Mouse (Mus musculus) layer of hippocampus, adult 11-12 months (tissue): ENCODE measurements around the gene Eva1a.

Source experiments
- DNase-seq: peaks from one replicate; pipeline ENCODE4 v3.0.0; 2022; ENCODE audit warnings: low spot score

The Eva1a gene

GRCm38 (mm10) chr6:82040834-82041487, at the start of gene Eva1a:
Eva1a (plus strand) TSS chr6:82041043.
- DNase-seq: no peak

DNA sequence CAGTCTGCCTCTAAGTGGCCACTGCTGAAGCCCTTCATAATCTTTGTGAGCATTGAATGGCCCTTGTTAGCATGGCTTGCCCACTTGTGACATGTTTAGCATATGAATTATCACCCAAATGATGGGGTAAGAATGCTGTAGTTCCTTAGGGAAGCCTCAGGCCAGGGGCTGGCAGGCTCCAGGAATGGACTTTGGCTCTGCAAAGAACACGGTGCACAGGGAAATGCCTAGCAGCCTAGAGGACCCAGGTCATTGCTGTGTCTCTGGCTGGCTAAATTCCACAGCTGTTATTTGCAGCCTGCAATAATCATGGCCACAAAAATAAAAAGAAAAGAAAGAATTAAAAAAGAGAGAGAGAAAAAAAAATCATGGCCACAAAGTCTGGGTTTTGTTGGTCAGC, 28.5 kb upstream of the Eva1a start:
- no peak for DNase-seq

DNA sequence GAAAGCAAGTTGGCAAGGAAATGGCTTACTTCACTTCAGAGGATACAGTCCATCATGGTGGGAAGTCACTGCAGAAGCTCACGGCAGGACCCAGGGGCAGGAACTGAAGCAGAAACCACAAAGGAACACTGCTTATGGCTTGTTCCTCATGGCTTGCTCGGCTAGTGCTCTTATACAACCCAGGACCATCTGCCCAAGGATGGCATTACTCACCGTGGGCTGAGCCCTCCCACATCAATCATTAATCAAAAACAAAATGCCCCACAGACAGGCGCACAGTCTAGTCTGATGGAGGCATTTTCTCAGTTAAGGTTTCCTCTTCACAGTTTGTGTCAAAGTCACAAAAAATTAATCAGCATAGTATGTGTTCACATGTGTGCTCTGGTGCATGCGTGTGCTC, 19.8 kb upstream of the Eva1a start:
- DNase-seq: no peak

DNA sequence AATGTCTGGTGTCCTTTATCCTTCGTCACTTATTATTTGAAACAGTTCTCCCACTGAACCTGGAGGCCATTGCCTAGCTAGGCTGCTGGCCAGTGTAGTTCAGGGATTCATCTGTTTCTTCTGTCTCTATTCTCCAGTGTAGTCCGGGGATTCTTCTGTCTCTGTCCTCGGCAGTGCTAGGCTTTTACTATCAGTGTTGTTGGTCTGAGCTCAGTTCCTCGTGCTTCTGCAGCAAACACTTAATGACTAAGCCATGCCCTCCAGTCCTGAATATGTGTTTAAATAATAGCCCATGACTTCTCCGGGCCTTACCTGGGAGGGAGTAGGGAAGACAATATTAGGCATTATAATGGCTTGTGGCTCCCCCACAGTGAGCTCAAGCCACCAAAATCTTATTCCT, 19.3 kb upstream of the Eva1a start:
- no peak for DNase-seq

DNA sequence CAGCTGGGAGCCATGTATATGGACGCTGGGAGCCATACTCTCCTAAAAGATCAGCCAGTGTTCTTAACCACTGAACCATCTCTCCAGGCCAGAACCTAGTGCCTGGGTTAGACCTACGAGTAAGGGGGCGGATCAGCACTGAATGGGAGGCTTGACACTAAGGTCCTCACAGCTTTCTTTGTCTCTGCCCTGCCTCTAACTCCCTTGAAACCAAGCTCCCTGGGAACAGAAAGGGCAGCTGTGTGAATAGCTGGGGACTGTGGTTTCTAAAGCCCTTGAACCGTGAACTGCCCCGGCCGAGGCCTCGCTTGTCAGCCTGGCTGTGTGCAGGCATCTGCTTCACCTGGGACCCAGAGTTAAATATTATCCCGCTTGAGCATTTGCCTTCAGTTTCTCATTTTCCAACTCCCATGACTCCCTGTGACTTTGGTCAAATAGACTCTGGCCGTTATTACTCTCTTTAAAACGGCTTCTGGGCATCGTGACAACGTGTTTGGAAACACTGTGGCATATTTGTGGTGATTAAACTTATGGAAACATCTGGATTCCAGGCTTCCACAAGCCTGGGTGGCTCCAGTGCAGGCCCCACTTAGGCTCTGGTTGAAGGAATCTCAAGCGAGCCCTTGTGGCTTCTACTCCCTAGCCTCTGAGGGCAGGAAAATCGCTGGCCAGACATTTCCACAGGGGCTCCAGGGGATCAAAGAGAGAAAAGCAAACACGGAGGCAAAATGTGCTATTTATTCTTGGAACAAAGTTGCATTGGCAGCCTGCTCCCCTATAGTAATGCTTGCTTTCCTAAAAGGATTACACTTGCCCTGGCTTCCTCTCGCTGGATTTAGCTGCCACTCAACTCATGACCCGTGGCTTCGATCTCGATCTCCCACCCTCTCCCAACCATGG, 11.0 kb upstream of the Eva1a start:
- no peak for DNase-seq

DNA sequence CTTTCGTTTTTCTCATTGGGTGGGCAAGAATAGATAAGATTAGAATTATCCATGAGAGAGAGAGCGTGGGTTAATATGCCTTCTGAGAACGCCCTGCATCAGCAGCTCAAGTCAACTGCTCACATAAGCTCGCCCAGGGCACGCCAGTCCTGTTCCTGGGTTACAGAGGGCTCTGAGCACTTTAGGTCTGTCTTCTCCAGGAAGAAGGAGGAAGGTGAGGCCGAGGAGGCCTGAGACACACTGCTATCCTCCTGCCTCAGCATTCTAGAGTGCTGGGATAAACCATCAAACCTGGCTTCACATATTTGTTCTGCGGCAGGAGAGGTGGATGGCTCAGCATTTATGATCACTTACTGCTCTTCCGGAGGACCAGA, 10.3 kb upstream of the Eva1a start:
- no peak for DNase-seq

GRCm38 (mm10) chr6:82037211-82037610, 3.6 kb upstream of the Eva1a start:
- DNase-seq: no peak

- no peak for DNase-seq
These were observed 1.6 kb upstream of the Eva1a start for GRCm38 (mm10) chr6:82039193-82039592.

DNA sequence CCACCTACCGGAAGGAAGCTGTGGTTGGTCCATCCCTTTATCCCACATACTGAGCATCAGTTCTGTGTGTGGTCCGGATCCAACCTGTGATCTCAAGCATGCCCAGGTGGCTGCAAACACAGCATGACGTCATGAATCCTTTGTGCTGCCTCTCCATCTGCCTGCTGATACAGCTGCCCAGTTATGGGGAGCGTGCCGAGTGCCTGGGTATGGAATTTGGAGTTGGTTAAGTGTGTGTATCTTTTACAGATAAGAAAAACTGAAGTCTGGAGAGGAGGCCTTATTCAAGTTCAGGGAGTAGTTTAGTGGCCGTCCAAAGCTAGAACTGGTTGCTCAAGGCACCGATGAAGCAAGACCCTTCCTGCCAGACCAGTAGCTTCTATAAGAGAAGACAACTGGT, 875 bp upstream of the Eva1a start:
- no peak for DNase-seq

GRCm38 (mm10) chr6:82041488-82042295, 849 bp downstream of the Eva1a start:
- no peak for DNase-seq

- no peak for DNase-seq
These were observed 1.7 kb downstream of the Eva1a start for GRCm38 (mm10) chr6:82042296-82043125.

DNA sequence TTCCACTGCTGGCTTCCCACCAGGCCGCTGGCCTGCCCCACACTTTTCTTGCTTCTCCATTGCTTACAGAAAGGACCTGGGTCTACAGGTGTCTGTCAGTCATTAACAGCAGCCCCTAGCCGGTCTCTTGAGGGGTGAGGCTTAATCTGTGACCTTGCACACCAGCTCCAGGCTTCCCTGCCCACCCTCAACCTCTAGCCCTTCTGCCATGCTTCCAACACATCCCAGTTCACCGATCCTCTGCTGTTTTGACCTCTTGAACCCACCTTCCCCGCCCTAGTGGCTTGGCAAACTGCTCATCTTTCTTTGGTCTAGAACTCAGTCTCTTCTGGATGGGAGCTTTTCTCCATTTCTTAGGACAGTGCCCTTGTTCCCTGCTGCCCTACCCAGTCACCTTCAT, 2.8 kb downstream of the Eva1a start:
- DNase-seq: no peak

DNA sequence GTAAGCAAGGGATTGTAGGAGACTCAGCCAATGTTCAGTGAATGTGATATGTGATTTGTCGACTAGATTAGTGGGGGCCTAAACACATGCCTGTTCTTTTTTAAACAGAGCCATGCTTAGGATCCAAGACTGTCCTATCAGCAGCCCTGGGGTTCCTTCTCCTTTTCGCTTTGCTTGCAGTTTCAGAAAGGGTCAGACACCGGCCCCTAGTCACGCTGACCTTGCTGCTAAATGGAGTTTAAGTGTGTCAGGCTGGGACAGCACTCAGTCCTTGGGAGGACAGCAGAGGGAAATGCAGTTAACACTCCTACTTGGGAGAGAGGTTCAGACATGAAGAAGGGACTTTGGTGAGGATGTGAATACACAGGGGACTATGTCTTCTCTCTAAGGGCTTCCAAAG, 3.7 kb downstream of the Eva1a start:
- DNase-seq: no peak

GRCm38 (mm10) chr6:82047977-82048376, 7.1 kb downstream of the Eva1a start:
- no peak for DNase-seq

GRCm38 (mm10) chr6:82050201-82050600, 9.4 kb downstream of the Eva1a start:
- DNase-seq: no peak

DNA sequence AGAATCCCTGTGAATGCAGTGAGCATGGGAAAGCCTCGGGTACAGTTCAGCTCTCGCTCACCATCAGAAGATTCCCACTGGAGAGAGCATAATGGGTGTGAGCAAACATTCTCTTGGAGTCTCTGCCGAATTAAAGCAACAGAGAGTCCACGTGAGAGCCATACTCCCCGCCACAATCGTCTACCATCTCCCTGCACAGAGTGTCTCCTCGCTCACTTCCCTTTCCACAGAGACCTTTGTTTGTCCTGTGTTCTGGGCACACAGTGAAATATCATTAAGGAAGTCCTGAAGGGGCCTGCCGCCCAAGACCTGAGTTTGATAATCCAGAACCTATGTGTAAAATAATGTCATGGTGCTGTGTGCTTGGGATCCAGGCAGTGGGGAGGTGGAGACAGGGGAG, 10.7 kb downstream of the Eva1a start:
- DNase-seq: no peak

GRCm38 (mm10) chr6:82052047-82052725, 11.3 kb downstream of the Eva1a start:
- no peak for DNase-seq

- no peak for DNase-seq
These were observed 11.9 kb downstream of the Eva1a start for GRCm38 (mm10) chr6:82052726-82053118.

- no peak for DNase-seq
These were observed 14.0 kb downstream of the Eva1a start for GRCm38 (mm10) chr6:82054854-82055253.

- DNase-seq: no peak
These were observed 19.1 kb downstream of the Eva1a start for GRCm38 (mm10) chr6:82059896-82060295.

- no peak for DNase-seq
These were observed 24.4 kb downstream of the Eva1a start for GRCm38 (mm10) chr6:82065230-82065629.
